Mouse (Mus musculus): ENCODE results near the gene Mrps24.

Mrps24 gene

GRCm38 (mm10) chr11:5715630-5716105, at the start of gene Mrps24:
Gene Mrps24 (minus strand): TSS chr11:5715680.
- no peak for DNase-seq

- DNase-seq = no peak
These were observed 47.1 kb upstream of the Mrps24 start for GRCm38 (mm10) chr11:5762633-5762982.

- DNase-seq = peak; percentile 92
These were observed 46.5 kb upstream of the Mrps24 start, which contains the start of gene Urgcp for GRCm38 (mm10) chr11:5761820-5762632. Gene Urgcp (minus strand): TSS chr11:5762376.

GRCm38 (mm10) chr11:5753755-5754154, 38.3 kb upstream of the Mrps24 start:
- DNase-seq = no peak

- no peak for DNase-seq
These were observed 29.5 kb upstream of the Mrps24 start for GRCm38 (mm10) chr11:5744951-5745350.

- DNase-seq = no peak
These were observed 26.6 kb upstream of the Mrps24 start for GRCm38 (mm10) chr11:5742106-5742505.

GRCm38 (mm10) chr11:5740965-5741627, 25.6 kb upstream of the Mrps24 start:
- DNase-seq = peak; percentile 82

GRCm38 (mm10) chr11:5740599-5740964, 25.1 kb upstream of the Mrps24 start:
- DNase-seq = no peak

GRCm38 (mm10) chr11:5739846-5740245, 24.4 kb upstream of the Mrps24 start:
- no peak for DNase-seq

GRCm38 (mm10) chr11:5738888-5739632, 23.6 kb upstream of the Mrps24 start:
- DNase-seq = no peak

- no peak for DNase-seq
These were observed 21.7 kb upstream of the Mrps24 start for GRCm38 (mm10) chr11:5737137-5737536.

- DNase-seq = no peak
These were observed 18.8 kb upstream of the Mrps24 start for GRCm38 (mm10) chr11:5734323-5734722.

GRCm38 (mm10) chr11:5732401-5732800, 16.9 kb upstream of the Mrps24 start:
- DNase-seq = no peak

GRCm38 (mm10) chr11:5729582-5729981, 14.1 kb upstream of the Mrps24 start:
- DNase-seq = no peak

- DNase-seq = no peak
These were observed 3.3 kb upstream of the Mrps24 start for GRCm38 (mm10) chr11:5718611-5719354.

- no peak for DNase-seq
These were observed 1.6 kb upstream of the Mrps24 start for GRCm38 (mm10) chr11:5716938-5717705.

- DNase-seq = no peak
These were observed 766 bp upstream of the Mrps24 start for GRCm38 (mm10) chr11:5716246-5716645.

GRCm38 (mm10) chr11:5715179-5715578, 301 bp downstream of the Mrps24 start:
- DNase-seq = no peak

- DNase-seq = peak; percentile 84
These were observed 7.7 kb downstream of the Mrps24 start for GRCm38 (mm10) chr11:5707530-5708353.

- no peak for DNase-seq
These were observed 8.5 kb downstream of the Mrps24 start for GRCm38 (mm10) chr11:5706874-5707529.
